11 mouse cellular contexts compared by ENCODE assay signal in the genomic region with DNA sequence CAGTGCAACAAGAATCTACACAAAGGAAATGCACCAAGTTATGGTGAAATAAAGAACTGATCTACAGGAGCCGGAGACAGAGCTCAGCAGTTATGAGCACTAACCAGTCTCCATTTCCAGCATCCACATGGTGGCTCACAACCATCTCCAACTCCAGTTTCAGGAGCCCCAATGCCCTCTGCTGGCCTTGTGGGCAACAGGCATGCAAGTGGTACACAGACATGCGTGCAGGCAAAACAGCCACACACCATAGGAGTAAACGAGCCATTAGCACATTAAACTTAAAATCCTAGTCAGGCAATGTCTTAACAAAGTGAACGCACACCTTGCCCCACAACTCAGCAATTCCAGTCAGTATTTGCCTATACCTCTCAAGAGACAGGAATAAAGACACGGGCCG. TPM values are rescaled to one million over a fixed set of nuclear protein-coding genes. Genes with fewer than 3 reads are reported as not detected.
DNase-seq lines count a peak whose midpoint lies in the region; ATAC-seq lines count a peak whose summit lies in the region.
"Had no signal": no experiment of that assay in that cellular context is flagged by ENCODE, and none has a peak within 500 bp of the region (broad histone marks: within the 10 kb centered on the region; RNA-seq: fewer than 3 reads in every experiment).

No protein-coding gene starts in this region.

- no peaks in the 10 kb centered on the region for H3K4me1 ChIP-seq in hindbrain, embryonic 11.5 days (replicated peaks; ENCODE audit: control insufficient read depth, insufficient read depth, low read length)
- H3K4me1 ChIP-seq in hindbrain, embryonic 16.5 days (ENCODE audit: control insufficient read depth, insufficient read depth, low read depth, low read length), result peaks cover under 1% of the 10 kb centered on the region

- H3K4me3 ChIP-seq in hindbrain, embryonic 11.5 days (ENCODE audit: low read depth, low read length), result no peak overlapping the region
- no peak overlapping the region for H3K4me3 ChIP-seq in hindbrain, embryonic 16.5 days (ENCODE audit: low read length)
- H3K4me3 ChIP-seq: lung, embryonic 15.5 days had no signal

- no peak for ATAC-seq in hindbrain, embryonic 11.5 days (ENCODE audit: low FRiP score)
- no peak for ATAC-seq in hindbrain, embryonic 16.5 days
- ATAC-seq in erythroblast, adult 5-6 weeks (replicated peaks; ENCODE audit: low FRiP score, poor library complexity, severe bottlenecking), result no peak
- ATAC-seq: activated CD4-positive, CD25-positive, alpha-beta regulatory T cell, adult 4 months had no signal

- DNase-seq in hindbrain, embryonic 11.5 days (ENCODE audit: low spot score), result peak; percentile 8
- peak; percentile 45 for DNase-seq in thymus, postnatal 0 days (ENCODE audit: low spot score)
- DNase-seq in thymus, adult 18-20 months, result no peak
- DNase-seq in induced T-regulatory cell, adult 2 months (ENCODE audit: low read depth), result peak; percentile 47
- DNase-seq in MN1 (ENCODE audit: low spot score), result no peak
- DNase-seq in right cerebral cortex, postnatal 10 days (ENCODE audit: low spot score in 2 of 2), result no peak
- DNase-seq: cerebellum, postnatal 36 days had no signal

- H3K27me3 ChIP-seq in hindbrain, embryonic 11.5 days (ENCODE audit: control insufficient read depth, insufficient read depth, low read length), result no peaks in the 10 kb centered on the region
- no peaks in the 10 kb centered on the region for H3K27me3 ChIP-seq in hindbrain, embryonic 16.5 days (replicated peaks; ENCODE audit: control insufficient read depth, insufficient read depth, low read length)
- H3K27me3 ChIP-seq: lung, embryonic 15.5 days had no signal

- no peaks in the 10 kb centered on the region for H3K9me3 ChIP-seq in hindbrain, embryonic 11.5 days (ENCODE audit: control insufficient read depth, low read length)
- no peaks in the 10 kb centered on the region for H3K9me3 ChIP-seq in hindbrain, embryonic 16.5 days (ENCODE audit: control insufficient read depth, low read length)
- H3K9me3 ChIP-seq: lung, embryonic 15.5 days had no signal

- no peak overlapping the region for H3K9ac ChIP-seq in hindbrain, embryonic 11.5 days (ENCODE audit: low read depth, low read length)
- no peak overlapping the region for H3K9ac ChIP-seq in hindbrain, embryonic 16.5 days (ENCODE audit: low read depth, low read length)
- H3K9ac ChIP-seq: lung, embryonic 15.5 days had no signal

- H3K27ac ChIP-seq in hindbrain, embryonic 11.5 days (ENCODE audit: low read depth, low read length), result no peak overlapping the region
- no peak overlapping the region for H3K27ac ChIP-seq in hindbrain, embryonic 16.5 days (ENCODE audit: low read depth, low read length)
- H3K27ac ChIP-seq: lung, embryonic 15.5 days had no signal

- H3K36me3 ChIP-seq in hindbrain, embryonic 11.5 days (ENCODE audit: control insufficient read depth, insufficient read depth, low read length), result no peaks in the 10 kb centered on the region
- no peaks in the 10 kb centered on the region for H3K36me3 ChIP-seq in hindbrain, embryonic 16.5 days (ENCODE audit: control insufficient read depth, insufficient read depth, low read length)
- H3K36me3 ChIP-seq: lung, embryonic 15.5 days had no signal

- WGBS in hindbrain, embryonic 11.5 days, result 83% methylated on average over 6 of the region's 6 CpGs
- WGBS in hindbrain, embryonic 16.5 days, result 84% methylated on average over 6 of the region's 6 CpGs

- H3K4me2 ChIP-seq in hindbrain, embryonic 11.5 days (replicated peaks; ENCODE audit: low read depth, low read length), result no peak overlapping the region
- no peak overlapping the region for H3K4me2 ChIP-seq in hindbrain, embryonic 16.5 days (ENCODE audit: low read length)
- H3K4me2 ChIP-seq: lung, embryonic 15.5 days had no signal

RNA-seq across cellular contexts. Expression of a gene that starts 4.1 kb away (rescaled TPM):
- 152 and 161 TPM in 2 replicates for polyA plus RNA-seq in hindbrain, embryonic 11.5 days (2014; fragmentation: Nextera tagmentation; extraction: Ambion mirVana)
- polyA plus RNA-seq in hindbrain, embryonic 16.5 days (2015; fragmentation: Nextera tagmentation; extraction: Ambion mirVana), result 693 and 772 TPM in 2 replicates
- 74.0 and 84.3 TPM in 2 replicates for polyA plus RNA-seq in thymus, postnatal 0 days (2015; fragmentation: Nextera tagmentation; extraction: Ambion mirVana)
- 0.77 TPM in 1 of 2 replicates, not detected in the other for total RNA-seq in erythroblast, adult 5-6 weeks (2015; ENCODE audit: low replicate concordance)
- total RNA-seq in erythroblast, adult 5-6 weeks (2017; ENCODE audit: low replicate concordance), result 0.34 and 2.9 TPM in 2 replicates

RNA-seq across cellular contexts. Expression of a gene that starts 35.6 kb away (rescaled TPM):
- 534 and 550 TPM in 2 replicates for polyA plus RNA-seq in hindbrain, embryonic 11.5 days (2014; fragmentation: Nextera tagmentation; extraction: Ambion mirVana)
- polyA plus RNA-seq in hindbrain, embryonic 16.5 days (2015; fragmentation: Nextera tagmentation; extraction: Ambion mirVana), result 746 and 788 TPM in 2 replicates
- 410 and 468 TPM in 2 replicates for polyA plus RNA-seq in thymus, postnatal 0 days (2015; fragmentation: Nextera tagmentation; extraction: Ambion mirVana)
- 83.8 and 114 TPM in 2 replicates for total RNA-seq in erythroblast, adult 5-6 weeks (2015; ENCODE audit: low replicate concordance)
- total RNA-seq in erythroblast, adult 5-6 weeks (2017; ENCODE audit: low replicate concordance), result 25.0 and 51.9 TPM in 2 replicates

Comparison
In these comparisons a context has a peak if more than half of its experiments do, and no peak if none do; other contexts are left out.
1. DNase-seq: peak in hindbrain, embryonic 11.5 days (single experiment), thymus, postnatal 0 days (single experiment) and induced T-regulatory cell, adult 2 months (single experiment); none in thymus, adult 18-20 months (0 of 2), MN1 (single experiment) and right cerebral cortex, postnatal 10 days (0 of 2).